Mouse (Mus musculus) R1 (cell line): ENCODE data around the gene Chd1.
"Not testable (repeated sequence)": the region's sequence is repeated elsewhere in the genome, so short reads cannot be mapped to it uniquely, and the experiment has no call there.

Experiments used
- DNase-seq: peaks from one replicate; pipeline ENCODE4 v3.0.0-alpha.2; 2018; ENCODE audit warnings: low read depth, low spot score

Chd1 gene

DNA sequence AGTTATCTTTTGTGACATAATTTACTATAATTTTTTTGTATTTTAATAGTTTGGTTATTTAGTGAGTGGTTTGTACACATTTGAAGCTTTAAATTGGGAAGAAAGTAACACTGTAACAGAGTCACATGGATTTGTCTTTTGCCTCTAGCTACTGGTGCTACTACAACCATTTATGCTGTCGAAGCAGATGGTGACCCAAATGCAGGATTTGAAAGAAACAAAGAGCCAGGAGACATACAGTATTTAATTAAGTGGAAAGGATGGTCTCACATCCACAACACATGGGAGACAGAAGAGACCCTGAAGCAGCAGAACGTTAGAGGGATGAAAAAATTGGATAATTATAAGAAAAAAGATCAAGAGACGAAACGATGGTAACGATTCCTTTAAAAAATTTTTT, 26.9 kb downstream of the Chd1 start:
- DNase-seq, result no peak

DNA sequence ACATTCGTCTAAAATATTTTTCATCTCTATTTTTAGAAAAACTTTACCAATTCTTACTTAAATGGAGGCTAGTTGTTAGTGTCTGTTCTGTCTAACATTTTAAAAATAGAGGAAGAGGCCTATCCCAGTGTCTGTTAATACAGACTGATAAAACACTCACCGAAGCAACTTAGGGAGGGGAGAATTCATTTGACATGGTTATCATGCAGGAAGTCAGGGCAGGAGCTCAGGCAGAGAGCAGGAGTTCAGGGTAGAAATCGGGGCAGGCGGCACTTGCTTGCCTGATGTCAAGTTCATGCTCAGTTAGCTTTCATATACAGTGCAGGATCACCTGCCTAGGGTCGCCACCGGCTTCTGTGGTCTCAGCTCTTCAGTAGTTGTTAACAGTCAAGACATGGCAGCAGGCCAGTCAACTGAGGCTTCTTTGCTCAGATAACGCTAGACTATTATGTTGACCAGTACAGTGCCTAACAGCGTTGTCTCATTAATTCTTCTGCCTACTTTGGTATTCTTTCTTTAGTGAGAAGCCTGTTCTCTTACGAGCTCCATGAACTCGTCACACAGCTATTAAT, 32.7 kb downstream of the Chd1 start:
- no peak for DNase-seq

GRCm38 (mm10) chr17:15741836-15742235, 37.1 kb downstream of the Chd1 start:
- no peak for DNase-seq

DNA sequence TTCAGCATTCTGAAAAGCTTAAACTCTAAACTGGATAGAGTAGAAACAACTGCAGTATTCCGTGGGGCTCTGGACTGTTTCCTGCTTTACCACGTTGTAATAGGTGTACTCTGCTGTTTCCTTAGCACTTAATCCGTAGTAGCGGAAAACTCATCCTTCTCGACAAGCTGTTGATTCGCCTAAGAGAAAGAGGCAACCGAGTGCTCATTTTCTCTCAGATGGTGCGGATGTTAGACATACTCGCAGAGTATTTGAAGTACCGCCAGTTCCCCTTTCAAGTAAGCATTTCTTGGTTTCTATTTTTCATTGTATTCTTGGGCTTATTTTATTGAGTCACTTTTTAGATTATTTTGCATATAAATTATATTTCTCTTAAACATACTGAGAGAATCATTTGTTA, 38.2 kb downstream of the Chd1 start:
- no peak for DNase-seq

GRCm38 (mm10) chr17:15743379-15743778, 38.6 kb downstream of the Chd1 start:
- DNase-seq, result no peak

- peak; percentile 75 for DNase-seq
Measured at GRCm38 (mm10) chr17:15746696-15747095, 41.9 kb downstream of the Chd1 start.

GRCm38 (mm10) chr17:15748022-15748421, 43.3 kb downstream of the Chd1 start:
- DNase-seq, result peak; percentile 71

- not testable (repeated sequence) for DNase-seq
Measured at GRCm38 (mm10) chr17:15751264-15751663, 46.5 kb downstream of the Chd1 start.

DNA sequence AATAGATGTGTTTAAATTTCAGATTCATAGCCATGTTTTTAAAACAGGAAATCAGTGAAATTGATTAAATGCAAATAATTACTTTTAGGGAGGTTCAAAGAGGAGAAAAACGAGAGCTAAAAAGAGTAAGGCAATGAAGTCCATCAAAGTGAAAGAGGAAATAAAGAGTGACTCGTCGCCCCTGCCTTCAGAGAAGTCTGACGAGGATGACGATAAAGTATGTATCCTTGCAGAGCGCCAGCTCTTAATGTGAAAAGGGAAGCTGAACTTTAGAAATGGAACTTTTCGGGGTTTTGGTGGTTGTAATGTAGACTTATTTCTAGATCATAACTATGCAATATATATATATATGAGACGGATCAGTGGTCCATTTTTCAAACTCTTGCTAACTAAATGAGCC, 56.4 kb downstream of the Chd1 start:
- no peak for DNase-seq

DNA sequence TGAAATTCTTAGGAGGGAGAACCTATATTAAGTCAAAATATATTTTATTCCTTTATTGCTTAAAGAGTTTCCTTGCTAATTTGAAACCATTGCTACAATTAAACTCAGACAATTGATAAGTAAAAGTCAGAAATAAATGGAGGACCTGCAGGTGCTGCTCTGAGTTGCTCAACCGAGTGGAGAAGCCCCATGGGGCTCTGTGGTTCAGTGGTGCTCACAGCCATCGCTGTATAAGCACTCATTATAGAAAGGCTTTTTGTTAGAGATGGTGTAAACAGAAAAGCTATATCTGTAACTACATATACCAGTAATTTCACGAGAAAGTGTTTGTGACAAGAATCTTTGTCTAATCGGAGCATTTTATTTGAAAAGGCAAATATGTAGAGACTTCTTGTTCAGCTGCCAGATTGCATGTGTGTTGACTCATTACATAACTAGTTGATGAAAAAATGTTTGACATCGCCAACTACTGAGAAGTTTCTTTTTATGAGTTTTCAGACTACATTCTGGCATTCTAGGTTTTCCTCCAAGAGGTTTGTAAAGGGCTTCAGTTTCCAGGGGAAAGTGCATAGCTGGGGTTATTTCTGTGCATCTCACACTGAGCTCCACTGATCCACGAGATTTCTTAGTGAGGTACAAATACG, 64.4 kb downstream of the Chd1 start:
- DNase-seq, result no peak

GRCm38 (mm10) chr17:15773956-15774355, 69.2 kb downstream of the Chd1 start:
- DNase-seq, result no peak

DNA sequence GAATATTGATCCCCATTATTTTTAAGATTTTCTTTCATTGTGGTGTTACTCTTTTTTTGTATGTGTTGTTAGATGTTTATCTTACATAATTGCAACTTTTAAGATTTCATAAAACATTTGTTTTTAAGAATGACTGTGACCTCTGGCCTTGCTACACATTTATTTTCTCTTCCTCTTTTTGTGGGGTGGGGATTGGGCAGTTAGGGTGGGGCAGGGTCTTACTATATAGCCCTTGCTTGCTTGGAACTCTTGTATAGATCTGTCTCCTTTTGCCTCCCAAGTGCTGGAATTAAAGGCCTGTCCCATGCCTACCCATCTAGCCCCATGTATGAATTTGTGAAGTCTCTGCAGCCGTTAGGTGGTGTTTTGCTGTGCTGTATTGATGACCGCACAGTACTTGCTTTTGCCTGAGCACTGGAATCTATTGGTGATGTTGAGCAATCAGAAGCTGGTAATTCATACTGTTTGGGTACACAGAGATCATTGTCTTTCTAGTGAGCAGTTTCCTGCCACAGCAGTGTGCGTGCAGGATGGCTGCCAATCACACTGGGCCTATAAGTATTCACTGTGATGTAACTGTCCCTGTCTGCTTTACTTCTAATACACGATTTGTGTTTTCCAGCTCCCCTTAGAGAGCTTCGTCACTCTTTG, 69.9 kb downstream of the Chd1 start:
- DNase-seq, result peak; percentile 12

GRCm38 (mm10) chr17:15776349-15776748, 71.6 kb downstream of the Chd1 start:
- no peak for DNase-seq

DNA sequence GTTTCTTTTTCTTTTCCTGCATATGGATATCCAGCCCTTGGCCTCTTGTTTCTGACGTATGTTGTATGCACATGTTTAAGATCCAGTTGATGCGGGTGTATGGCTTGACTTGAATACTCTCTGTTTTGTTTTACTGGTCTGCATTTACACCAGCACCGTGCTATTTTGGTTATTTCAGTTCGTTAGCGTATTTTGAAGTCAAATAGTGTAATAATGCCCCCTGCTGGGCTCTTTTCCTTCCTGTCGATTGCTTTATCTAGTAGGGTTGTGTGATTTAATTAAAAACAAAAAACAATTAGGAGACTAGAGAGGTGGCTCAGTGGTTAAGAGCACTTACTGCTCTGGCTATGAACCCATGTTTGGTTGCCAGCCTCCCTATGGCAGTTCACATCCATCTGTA, 73.2 kb downstream of the Chd1 start:
- peak; percentile 37 for DNase-seq

DNA sequence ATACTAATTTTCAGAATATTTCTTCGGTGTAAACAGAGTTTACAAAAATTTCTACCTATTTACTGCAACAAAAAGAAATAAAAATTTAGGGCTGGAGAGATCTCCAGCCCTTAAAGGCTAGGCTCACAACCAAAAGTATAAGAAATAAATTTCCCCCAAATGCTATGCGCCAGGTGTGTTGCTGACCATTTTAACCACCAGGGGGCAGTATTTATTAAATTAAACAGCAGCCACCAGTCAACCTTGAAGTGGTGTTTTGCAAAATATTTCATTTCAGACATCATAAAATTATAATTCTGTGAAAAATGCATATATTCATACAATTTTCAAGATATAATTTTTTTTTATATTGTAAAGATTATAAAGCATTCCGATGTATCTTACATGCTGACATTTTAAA, 82.3 kb downstream of the Chd1 start:
- DNase-seq, result peak; percentile 50

DNA sequence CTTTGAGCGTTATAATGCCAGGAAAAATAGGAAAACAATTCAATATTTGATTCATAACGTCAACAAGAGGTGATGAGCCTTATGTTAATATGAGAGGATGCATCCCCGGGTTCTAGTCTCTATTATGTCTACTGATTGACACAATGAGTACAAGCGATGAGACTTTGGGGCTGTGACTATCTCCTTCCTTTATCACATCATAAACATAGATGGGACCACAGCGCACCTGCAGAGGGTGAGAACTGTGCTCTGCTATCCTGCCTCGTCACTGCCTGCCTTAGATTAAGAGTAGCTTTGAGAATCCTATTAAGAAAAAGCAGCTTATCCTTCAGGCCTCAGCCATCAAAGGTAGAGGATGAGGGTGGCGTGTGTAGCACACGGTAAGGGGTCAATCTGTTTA, 85.9 kb downstream of the Chd1 start:
- DNase-seq, result no peak

GRCm38 (mm10) chr17:15799195-15799793, 94.5 kb downstream of the Chd1 start:
- no peak for DNase-seq

- DNase-seq, result peak; percentile 34
Measured at GRCm38 (mm10) chr17:15804008-15804812, 99.4 kb downstream of the Chd1 start.

GRCm38 (mm10) chr17:15807295-15807984, 102.7 kb downstream of the Chd1 start:
- DNase-seq, result no peak

DNA sequence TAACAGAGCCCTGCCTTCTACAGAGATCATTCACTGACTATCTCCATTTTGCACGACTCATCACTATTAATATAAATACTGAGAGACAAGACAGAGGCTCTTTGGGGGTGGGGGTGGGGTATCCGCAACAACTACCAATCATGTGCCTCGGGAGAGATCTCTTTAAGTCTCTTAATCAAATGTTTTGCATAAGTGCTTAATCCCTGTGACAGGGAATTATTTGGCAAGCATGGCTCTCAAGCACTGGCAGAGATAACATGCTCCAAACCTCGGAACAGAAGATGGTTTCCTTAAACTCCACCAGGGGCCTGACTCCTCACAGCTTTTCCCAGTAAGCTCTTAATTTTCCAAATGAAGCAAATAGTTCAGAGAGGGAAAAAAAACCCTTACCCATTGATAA, 103.2 kb downstream of the Chd1 start:
- DNase-seq, result no peak
